Mouse (Mus musculus): ENCODE results near the gene Rad52. TPM values are rescaled to one million over a fixed set of nuclear protein-coding genes. Genes with fewer than 3 reads are reported as not detected.

Rad52 gene
- polyA plus RNA-seq (2016; fragmentation: Nextera tagmentation; extraction: Ambion mirVana) = 13.5 and 16.5 TPM in 2 replicates

- Histone ChIP-seq H3K27ac (peak within 1 kb of the TSS; percentile 98), H3K4me1 (peaks cover 4% of the 10 kb centered on the region; the same call in 1 of the 2 replicates), H3K9me3 (no peaks in the 10 kb centered on the region), H3K4me3 (peak within 1 kb of the TSS; percentile 93), H3K27me3 (ENCODE audit: insufficient read depth, poor library complexity, severe bottlenecking) (no peaks in the 10 kb centered on the region), H3K36me3 (peaks cover 8% of the 10 kb centered on the region; the same call in 1 of the 2 replicates)
- peak; percentile 96 for DNase-seq (ENCODE audit: low spot score)
- WGBS = 1% methylated on average over 67 of the region's 67 CpGs
Measured at GRCm38 (mm10) chr6:119902204-119903080, at the start of gene Rad52. Gene Rad52, plus strand, starts transcription at chr6:119902698.

DNA sequence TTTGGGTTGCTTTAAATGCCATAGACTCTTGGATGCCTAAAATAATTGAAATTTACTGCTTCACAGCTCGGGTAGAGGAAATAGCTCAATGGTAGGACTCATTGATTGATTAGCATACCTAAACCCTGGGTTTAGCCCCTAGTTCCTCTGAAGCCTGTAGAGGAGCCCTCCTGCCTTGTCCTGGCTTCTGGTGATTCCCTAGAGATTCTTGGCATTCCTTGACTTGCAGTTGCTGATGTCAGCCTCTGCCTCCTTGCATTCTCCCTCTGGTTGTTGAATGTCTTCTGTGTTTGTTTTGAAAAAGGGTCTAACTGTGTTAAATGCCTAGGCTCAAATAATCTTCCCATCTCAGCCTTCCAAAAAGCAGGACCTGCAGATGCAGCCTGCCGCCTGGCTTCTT lies 48.3 kb upstream of the Rad52 start:
- WGBS = 28% methylated on average over 2 of the region's 2 CpGs
- Histone ChIP-seq H3K4me3 (no peak overlapping the region), H3K4me1 (peaks cover 17% of the 10 kb centered on the region), H3K27ac (no peak overlapping the region), H3K9me3 (no peaks in the 10 kb centered on the region), H3K27me3 (ENCODE audit: insufficient read depth, poor library complexity, severe bottlenecking) (no peaks in the 10 kb centered on the region), H3K36me3 (no peaks in the 10 kb centered on the region)
- DNase-seq (ENCODE audit: low spot score) = no peak

- H3K9me3 ChIP-seq = no peaks in the 10 kb centered on the region
- no peak for DNase-seq (ENCODE audit: low spot score)
Measured at GRCm38 (mm10) chr6:119855471-119855870, 47.0 kb upstream of the Rad52 start.

DNA sequence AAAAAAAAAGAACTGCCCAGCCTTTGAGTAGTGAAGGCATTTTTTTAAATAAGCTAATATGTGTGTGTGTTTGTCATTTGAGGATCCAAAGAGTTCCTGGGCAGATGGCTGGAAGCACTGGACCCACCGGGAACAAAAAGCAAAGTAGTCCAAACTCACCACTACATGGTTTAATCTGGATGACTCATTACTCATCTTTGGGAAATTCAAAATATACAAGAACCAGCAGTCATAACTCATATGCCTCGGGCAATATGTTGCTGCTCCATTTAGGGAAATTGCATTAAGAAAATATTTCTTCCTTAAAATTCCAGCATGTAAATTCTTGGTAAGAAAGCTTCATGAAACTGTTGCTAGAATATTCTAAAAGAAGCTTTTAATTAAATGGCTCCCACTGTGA lies 42.3 kb upstream of the Rad52 start:
- no peak for DNase-seq (ENCODE audit: low spot score)
- Histone ChIP-seq H3K4me1 (peaks cover 3% of the 10 kb centered on the region; the same call in 1 of the 2 replicates), H3K27ac (no peak overlapping the region), H3K36me3 (no peaks in the 10 kb centered on the region), H3K9me3 (no peaks in the 10 kb centered on the region), H3K4me3 (no peak overlapping the region), H3K27me3 (ENCODE audit: insufficient read depth, poor library complexity, severe bottlenecking) (no peaks in the 10 kb centered on the region)
- WGBS = 93% methylated on average over 2 of the region's 2 CpGs

More at GRCm38 (mm10) chr6:119855471-119855870, 47.0 kb upstream of the Rad52 start:
- Histone ChIP-seq H3K36me3 (no peaks in the 10 kb centered on the region), H3K27ac (no peak overlapping the region), H3K27me3 (ENCODE audit: insufficient read depth, poor library complexity, severe bottlenecking) (no peaks in the 10 kb centered on the region), H3K4me1 (peaks cover 10% of the 10 kb centered on the region), H3K4me3 (no peak overlapping the region)
- 88% methylated on average over 4 of the region's 4 CpGs for WGBS

- no peaks in the 10 kb centered on the region for H3K9me3 ChIP-seq
- no peak overlapping the region for H3K4me3 ChIP-seq
- 79% methylated on average over 8 of the region's 8 CpGs for WGBS
- no peaks in the 10 kb centered on the region for H3K36me3 ChIP-seq
- H3K4me1 ChIP-seq = peaks cover 3% of the 10 kb centered on the region; the same call in 1 of the 2 replicates
- DNase-seq (ENCODE audit: low spot score) = no peak
- H3K27me3 ChIP-seq (ENCODE audit: insufficient read depth, poor library complexity, severe bottlenecking) = no peaks in the 10 kb centered on the region
- H3K27ac ChIP-seq = no peak overlapping the region
Measured at GRCm38 (mm10) chr6:119861519-119861918, 41.0 kb upstream of the Rad52 start.

DNA sequence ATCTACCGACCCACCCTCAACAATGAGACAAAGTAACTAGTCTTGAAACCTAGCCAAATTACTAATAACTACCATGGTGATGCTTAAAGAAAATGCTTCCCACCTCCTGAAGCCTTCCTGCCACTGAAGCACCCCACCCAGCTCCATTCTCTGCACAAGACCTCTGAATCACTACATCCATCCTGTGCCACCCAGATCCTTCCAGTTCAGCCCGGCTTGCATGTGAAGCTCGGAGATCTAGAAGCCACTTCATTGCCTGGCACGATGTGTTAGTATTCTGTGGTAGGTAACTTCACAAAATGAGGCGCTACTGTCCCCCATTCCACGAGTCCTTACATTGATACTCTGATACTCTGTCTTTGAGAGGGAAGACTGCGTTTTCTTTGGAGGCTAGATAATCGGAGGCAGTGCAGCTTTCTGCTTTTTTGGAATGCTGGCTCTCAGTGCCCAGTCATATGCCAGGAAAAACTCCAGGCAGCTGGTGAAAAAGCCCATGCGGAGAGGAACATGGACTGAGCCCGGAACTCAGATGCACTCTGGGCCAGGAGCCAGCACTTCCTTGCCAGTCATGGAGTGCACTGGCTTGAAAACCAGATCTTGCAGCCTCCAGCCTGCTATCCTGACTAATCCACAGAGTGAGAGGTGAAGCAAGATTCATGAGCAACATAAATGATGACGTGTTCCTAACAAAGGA lies 38.0 kb upstream of the Rad52 start:
- no peak for DNase-seq (ENCODE audit: low spot score)
- 84% methylated on average over 11 of the region's 11 CpGs for WGBS
- peaks cover 3% of the 10 kb centered on the region; the same call in 1 of the 2 replicates for H3K4me1 ChIP-seq

GRCm38 (mm10) chr6:119883151-119883550 lies 19.3 kb upstream of the Rad52 start:
- Histone ChIP-seq H3K27me3 (ENCODE audit: insufficient read depth, poor library complexity, severe bottlenecking) (no peaks in the 10 kb centered on the region), H3K4me3 (no peak overlapping the region), H3K27ac (no peak overlapping the region), H3K4me1 (no peaks in the 10 kb centered on the region), H3K36me3 (no peaks in the 10 kb centered on the region), H3K9me3 (no peaks in the 10 kb centered on the region)
- DNase-seq (ENCODE audit: low spot score) = no peak
- 56% methylated on average over 7 of the region's 7 CpGs for WGBS

More for the DNA sequence above, 38.0 kb upstream of the Rad52 start:
- Histone ChIP-seq H3K9me3 (no peaks in the 10 kb centered on the region), H3K27ac (no peak overlapping the region), H3K27me3 (ENCODE audit: insufficient read depth, poor library complexity, severe bottlenecking) (no peaks in the 10 kb centered on the region), H3K4me3 (no peak overlapping the region), H3K36me3 (no peaks in the 10 kb centered on the region)

DNA sequence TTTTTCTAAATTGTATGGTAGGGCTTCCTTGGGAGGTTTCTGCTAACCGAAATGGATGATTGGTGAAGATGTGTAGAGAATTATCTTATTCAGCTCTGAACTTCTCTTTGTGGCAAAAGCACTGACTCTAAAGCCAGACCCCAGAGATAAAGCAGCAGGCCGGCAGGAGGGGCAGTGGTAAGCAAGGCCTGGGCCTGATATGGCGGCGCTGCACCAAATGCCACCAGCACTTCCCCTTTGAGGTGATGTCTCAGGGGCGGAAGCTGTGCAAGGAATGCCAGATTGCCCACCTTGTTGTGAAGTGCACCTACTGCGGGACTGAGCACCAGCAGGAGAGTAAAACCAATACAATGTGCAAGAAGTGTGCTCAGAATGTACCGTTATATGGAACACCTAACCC lies 9.8 kb upstream of the Rad52 start:
- Histone ChIP-seq H3K27me3 (ENCODE audit: insufficient read depth, poor library complexity, severe bottlenecking) (peaks cover 5% of the 10 kb centered on the region; the same call in 1 of the 2 replicates), H3K4me1 (no peaks in the 10 kb centered on the region), H3K4me3 (no peak overlapping the region), H3K9me3 (no peaks in the 10 kb centered on the region), H3K36me3 (no peaks in the 10 kb centered on the region), H3K27ac (no peak overlapping the region)
- DNase-seq (ENCODE audit: low spot score) = no peak
- 69% methylated on average over 7 of the region's 7 CpGs for WGBS

DNA sequence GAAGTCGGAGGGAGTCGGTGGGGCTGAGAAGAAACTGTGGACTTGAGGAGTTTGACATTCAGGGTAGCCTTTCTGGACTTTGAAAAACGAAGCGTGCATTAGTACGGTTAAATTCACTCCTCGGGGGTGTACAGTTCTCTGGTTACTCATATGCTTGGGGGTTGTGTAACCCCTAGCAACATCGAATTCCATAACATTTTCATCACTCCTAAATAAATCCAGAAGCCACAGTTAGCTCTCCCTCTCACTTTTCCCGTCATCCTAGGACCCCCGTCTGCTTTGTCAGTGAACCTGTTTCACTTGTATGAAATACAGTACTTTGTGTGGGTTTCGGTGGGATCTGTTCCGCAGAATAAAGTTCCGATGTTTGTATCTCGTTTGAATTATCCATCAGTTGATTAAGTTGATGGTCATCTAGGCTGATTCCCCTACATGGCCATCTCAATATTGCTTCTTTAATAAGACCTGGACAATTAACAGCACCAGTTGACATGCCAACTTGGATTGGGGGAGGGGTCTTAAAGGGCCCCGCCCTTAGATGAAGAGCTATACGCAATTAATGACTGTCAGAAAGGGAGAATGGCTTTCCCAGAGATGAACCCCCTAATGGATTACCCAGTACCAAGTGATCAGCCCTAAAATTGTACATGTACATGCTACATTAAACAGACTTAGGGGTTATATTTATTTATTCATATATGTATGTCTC lies 737 bp downstream of the Rad52 start:
- H3K9me3 ChIP-seq = no peaks in the 10 kb centered on the region
- DNase-seq (ENCODE audit: low spot score) = no peak
- WGBS = 21% methylated on average over 15 of the region's 15 CpGs

GRCm38 (mm10) chr6:119905461-119905860 lies 3.0 kb downstream of the Rad52 start:
- WGBS = 90% methylated on average over 5 of the region's 5 CpGs
- H3K36me3 ChIP-seq = peaks cover 10% of the 10 kb centered on the region; the same call in 1 of the 2 replicates
- no peaks in the 10 kb centered on the region for H3K9me3 ChIP-seq
- H3K27ac ChIP-seq = no peak overlapping the region
- peaks cover 4% of the 10 kb centered on the region; the same call in 1 of the 2 replicates for H3K4me1 ChIP-seq
- H3K27me3 ChIP-seq (ENCODE audit: insufficient read depth, poor library complexity, severe bottlenecking) = no peaks in the 10 kb centered on the region
- H3K4me3 ChIP-seq = no peak overlapping the region
- DNase-seq (ENCODE audit: low spot score) = no peak

More for the DNA sequence above, 737 bp downstream of the Rad52 start:
- Histone ChIP-seq H3K4me3 (peak overlapping the region; percentile 93), H3K27ac (peak overlapping the region; percentile 98), H3K27me3 (ENCODE audit: insufficient read depth, poor library complexity, severe bottlenecking) (no peaks in the 10 kb centered on the region), H3K4me1 (peaks cover 4% of the 10 kb centered on the region; the same call in 1 of the 2 replicates), H3K36me3 (peaks cover 10% of the 10 kb centered on the region; the same call in 1 of the 2 replicates)

DNA sequence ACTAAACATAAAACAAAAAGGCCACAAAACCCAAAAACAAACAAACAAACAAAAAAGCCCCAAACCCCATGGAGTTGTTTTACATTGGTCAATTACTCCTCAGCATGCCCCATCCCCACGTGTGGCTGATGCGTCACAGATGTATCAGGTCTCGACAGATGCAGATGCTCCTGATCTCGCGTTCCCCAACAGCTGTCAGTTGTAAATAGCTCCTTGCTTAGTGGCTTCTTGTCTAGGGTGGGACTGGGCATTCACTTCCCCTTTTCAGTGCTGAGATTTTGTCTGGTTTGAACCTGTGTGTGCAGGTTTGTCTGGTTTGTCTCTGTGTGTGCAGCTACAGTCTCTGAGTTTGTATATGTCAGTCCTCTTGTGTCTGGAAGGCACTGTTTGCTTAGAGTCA lies 9.5 kb downstream of the Rad52 start:
- Histone ChIP-seq H3K27ac (no peak overlapping the region), H3K4me1 (no peaks in the 10 kb centered on the region), H3K4me3 (no peak overlapping the region), H3K36me3 (peaks cover 55% of the 10 kb centered on the region), H3K9me3 (no peaks in the 10 kb centered on the region), H3K27me3 (ENCODE audit: insufficient read depth, poor library complexity, severe bottlenecking) (no peaks in the 10 kb centered on the region)
- no peak for DNase-seq (ENCODE audit: low spot score)
- 75% methylated on average over 5 of the region's 5 CpGs for WGBS

DNA sequence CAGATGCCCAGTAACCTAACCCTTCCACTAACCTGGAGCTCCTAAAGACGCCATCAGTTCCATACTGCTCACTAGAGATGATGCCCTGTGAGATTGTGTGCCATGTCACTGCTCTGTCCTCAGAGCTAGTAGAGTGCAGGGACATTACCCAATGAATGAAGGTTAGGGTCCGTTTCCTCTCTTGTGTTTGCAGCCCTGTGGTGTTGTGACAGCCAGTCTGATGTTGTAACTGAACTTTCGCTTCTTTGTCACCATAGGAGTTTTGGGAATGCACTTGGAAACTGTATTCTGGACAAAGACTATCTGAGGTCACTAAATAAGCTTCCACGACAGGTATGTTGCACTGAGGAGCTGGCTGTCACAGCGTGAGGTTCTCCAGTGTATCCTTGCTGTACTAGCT lies 13.2 kb downstream of the Rad52 start:
- Histone ChIP-seq H3K4me3 (no peak overlapping the region), H3K27me3 (ENCODE audit: insufficient read depth, poor library complexity, severe bottlenecking) (no peaks in the 10 kb centered on the region), H3K36me3 (peaks cover 81% of the 10 kb centered on the region), H3K4me1 (no peaks in the 10 kb centered on the region), H3K9me3 (no peaks in the 10 kb centered on the region), H3K27ac (no peak overlapping the region)
- 88% methylated on average over 5 of the region's 5 CpGs for WGBS
- no peak for DNase-seq (ENCODE audit: low spot score)

Measured in heart, embryonic 10.5 days (tissue).